Mouse (Mus musculus) MEL (cell line): ENCODE data around the gene Atp23. TPM values are rescaled to one million over a fixed set of nuclear protein-coding genes. Genes with fewer than 3 reads are reported as not detected.

Experiments
- DNase-seq: peaks from one replicate; pipeline ENCODE4 v3.0.0; 2011; ENCODE audit warnings: low read depth, low spot score
- H3K27ac ChIP-seq: 2 replicates; pipeline ENCODE4 v1.5.1; 2012; ENCODE audit warnings: low read depth, mild to moderate bottlenecking, control low read depth, low read length, moderate library complexity; ENCODE audit not compliant: control insufficient read depth
- H3K27me3 ChIP-seq, 2 experiments: fragments of 150-350 bp in 1 of 2; sonication (generic) in 1 of 2; 2 replicates each; pipeline ENCODE4 v1.6.1; 2012; ENCODE audit warnings: low read length in 2 of 2, mild to moderate bottlenecking in 2 of 2, improper control_type of control experiment in 1 of 2, moderate library complexity in 1 of 2; ENCODE audit not compliant: insufficient read depth in 2 of 2, control insufficient read depth in 1 of 2
- H3K36me3 ChIP-seq, 2 experiments: 2 replicates each; pipeline ENCODE4 v1.6.1; 2012 to 2014; ENCODE audit warnings: low read length in 2 of 2, improper control_type of control experiment in 1 of 2, inconsistent platforms in 1 of 2, mild to moderate bottlenecking in 1 of 2; ENCODE audit not compliant: insufficient read depth in 2 of 2, control insufficient read depth in 1 of 2
- H3K4me1 ChIP-seq, 2 experiments: fragments of 150-350 bp in 1 of 2; sonication (generic) in 1 of 2; 2 replicates each; pipeline ENCODE4 v1.6.1; 2012; ENCODE audit warnings: low read length in 2 of 2, improper control_type of control experiment in 1 of 2, mild to moderate bottlenecking in 1 of 2; ENCODE audit not compliant: insufficient read depth in 2 of 2, control insufficient read depth in 1 of 2
- H3K4me3 ChIP-seq, 2 experiments: fragments of 150-350 bp in 1 of 2; sonication (generic) in 1 of 2; 2 replicates each; pipeline ENCODE4 v1.5.1; 2012; ENCODE audit warnings: low read depth in 2 of 2, low read length in 2 of 2, mild to moderate bottlenecking in 2 of 2, moderate library complexity in 2 of 2, control low read depth in 1 of 2, improper control_type of control experiment in 1 of 2; ENCODE audit not compliant: control insufficient read depth in 1 of 2, insufficient read depth in 1 of 2
- H3K79me2 ChIP-seq: 2 replicates; pipeline ENCODE4 v1.6.1; 2012; ENCODE audit warnings: mild to moderate bottlenecking, low read length, moderate library complexity; ENCODE audit not compliant: control insufficient read depth, poor library complexity, insufficient read depth
- H3K9ac ChIP-seq: 2 replicates; pipeline ENCODE4 v1.6.1; 2012; ENCODE audit warnings: low read depth, mild to moderate bottlenecking, control low read depth, low read length, moderate library complexity; ENCODE audit not compliant: control insufficient read depth, poor library complexity, severe bottlenecking
- H3K9me3 ChIP-seq: fragments of 150-350 bp; sonication (generic); replicated peaks from 2 replicates; pipeline ENCODE4 v1.6.1; 2012; ENCODE audit warnings: mild to moderate bottlenecking, low read length, improper control_type of control experiment, moderate library complexity; ENCODE audit not compliant: insufficient read depth
- E2F4 ChIP-seq: IDR thresholded peaks from 2 replicates; pipeline ENCODE4 v1.6.1; 2011; ENCODE audit warnings: low read depth, low read length, improper control_type of control experiment, borderline replicate concordance
- EP300 ChIP-seq, 2 experiments: IDR thresholded peaks; 2 replicates each; pipeline ENCODE4 v1.6.1; 2011; ENCODE audit warnings: improper control_type of control experiment in 2 of 2, low read length in 2 of 2, low read depth in 1 of 2, mild to moderate bottlenecking in 1 of 2
- ETS1 ChIP-seq: IDR thresholded peaks from 2 replicates; pipeline ENCODE4 v1.6.1; 2012; ENCODE audit warnings: low read depth, mild to moderate bottlenecking, inconsistent platforms, low read length, improper control_type of control experiment, moderate library complexity
- GABPA ChIP-seq: IDR thresholded peaks from 2 replicates; pipeline ENCODE4 v1.6.1; 2012; ENCODE audit warnings: low read depth, mild to moderate bottlenecking, inconsistent platforms, low read length, improper control_type of control experiment, moderate library complexity
- GATA1 ChIP-seq: IDR thresholded peaks from 2 replicates; pipeline ENCODE4 v1.6.1; 2011; ENCODE audit warnings: low read depth, low read length, improper control_type of control experiment
- JUND ChIP-seq: IDR thresholded peaks from 2 replicates; pipeline ENCODE4 v1.6.1; 2011; ENCODE audit warnings: low read depth, mild to moderate bottlenecking, improper control_type of control experiment, low read length
- KAT2A ChIP-seq: conservative IDR thresholded peaks from 2 replicates; pipeline ENCODE4 v1.6.1; 2012; ENCODE audit warnings: low read depth, low read length, improper control_type of control experiment, inconsistent platforms
- MAX ChIP-seq: IDR thresholded peaks from 2 replicates; pipeline ENCODE4 v1.6.1; 2011; ENCODE audit warnings: low read length, improper control_type of control experiment
- MAZ ChIP-seq: IDR thresholded peaks from 2 replicates; pipeline ENCODE4 v1.6.1; 2012; ENCODE audit warnings: low read depth, mild to moderate bottlenecking, inconsistent platforms, low read length, improper control_type of control experiment
- MYB ChIP-seq: IDR thresholded peaks from 2 replicates; pipeline ENCODE4 v1.6.1; 2011; ENCODE audit warnings: mild to moderate bottlenecking, low read depth, low read length, improper control_type of control experiment
- MYC ChIP-seq: IDR thresholded peaks from 2 replicates; pipeline ENCODE4 v1.6.1; 2011; ENCODE audit warnings: low read depth, mild to moderate bottlenecking, low read length, improper control_type of control experiment, moderate library complexity
- NELFE ChIP-seq: IDR thresholded peaks from 2 replicates; pipeline ENCODE4 v1.6.1; 2011; ENCODE audit warnings: low read depth, low read length, improper control_type of control experiment
- NRF1 ChIP-seq: IDR thresholded peaks from 2 replicates; pipeline ENCODE4 v1.6.1; 2014; ENCODE audit warnings: low read depth, mild to moderate bottlenecking, inconsistent platforms, low read length, improper control_type of control experiment, moderate library complexity; ENCODE audit not compliant: poor library complexity, insufficient read depth, severe bottlenecking
- POLR2AphosphoS2 ChIP-seq: IDR thresholded peaks from 2 replicates; pipeline ENCODE4 v1.6.1; 2011; ENCODE audit warnings: low read length, improper control_type of control experiment
- RCOR1 ChIP-seq: IDR thresholded peaks from 2 replicates; pipeline ENCODE4 v1.6.1; 2012; ENCODE audit warnings: low read depth, mild to moderate bottlenecking, inconsistent platforms, low read length, improper control_type of control experiment
- SIN3A ChIP-seq: IDR thresholded peaks from 2 replicates; pipeline ENCODE4 v1.6.1; 2012; ENCODE audit warnings: low read length, improper control_type of control experiment, inconsistent platforms
- SMC3 ChIP-seq: IDR thresholded peaks from 2 replicates; pipeline ENCODE4 v1.6.1; 2011; ENCODE audit warnings: low read depth, low read length, improper control_type of control experiment
- TCF12 ChIP-seq: IDR thresholded peaks from 2 replicates; pipeline ENCODE4 v1.6.1; 2014; ENCODE audit warnings: low read depth, mild to moderate bottlenecking, inconsistent platforms, low read length, improper control_type of control experiment, moderate library complexity
- ZC3H11A ChIP-seq: IDR thresholded peaks from 2 replicates; pipeline ENCODE4 v1.6.1; 2012; ENCODE audit warnings: low read depth, mild to moderate bottlenecking, inconsistent platforms, low read length, improper control_type of control experiment
- ZMIZ1 ChIP-seq: IDR thresholded peaks from 2 replicates; pipeline ENCODE4 v1.6.1; 2012; ENCODE audit warnings: low read depth, mild to moderate bottlenecking, inconsistent platforms, low read length, improper control_type of control experiment, moderate library complexity
- polyA plus RNA-seq, 2 experiments: library from polyadenylated mRNA; stranded (reverse) in 1 of 2; unstranded in 1 of 2; fragments of >175 nt in 1 of 2; fragments of >200 nt in 1 of 2; gene quantifications; 2 replicates each; pipeline versions ENCODE4 v1.2.1 to v1.2.4; 2012; ENCODE audit warnings: low replicate concordance in 2 of 2, low read depth in 1 of 2; ENCODE audit not compliant: insufficient read length in 2 of 2, insufficient read depth in 1 of 2, missing spikeins in 1 of 2
- total RNA-seq: library from RNA; depleted of rRNA; stranded (reverse); fragments of 300-350 nt; gene quantifications from 2 replicates; pipeline ENCODE4 v1.2.3, GENCODE M21; 2012

Atp23 gene
- total and polyA plus RNA-seq, 3 experiments = 23.0 to 26.1 TPM; not detected in 1

DNA sequence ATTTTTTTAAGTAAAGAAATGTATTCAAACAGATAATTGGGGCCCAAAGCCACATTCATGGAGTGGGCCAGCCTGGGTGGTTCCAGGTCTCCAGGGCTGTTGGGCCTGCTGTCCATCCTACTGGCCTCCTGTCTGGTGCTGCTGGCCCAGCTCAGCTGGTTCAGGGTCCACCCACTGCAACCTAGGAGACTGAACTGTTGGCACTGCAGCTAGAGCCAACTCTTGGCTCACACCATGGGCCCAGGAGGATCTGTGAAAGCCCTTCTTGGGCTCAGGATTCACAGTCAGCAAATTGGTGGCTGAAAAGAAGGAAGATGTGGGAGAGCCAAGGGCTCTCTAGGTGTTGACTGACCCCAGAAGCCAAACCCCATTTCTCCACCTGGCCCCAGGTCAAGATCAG lies 24.2 kb upstream of the Atp23 start:
- Histone ChIP-seq H3K36me3 (no peaks in the 10 kb centered on the region), H3K79me2 (no peaks in the 10 kb centered on the region), H3K4me3 (no peak overlapping the region), H3K4me1 (no peaks in the 10 kb centered on the region), H3K9me3 (no peaks in the 10 kb centered on the region), H3K9ac (no peak overlapping the region), H3K27ac (no peak overlapping the region), H3K27me3 (peaks cover 0 to 2% of the 10 kb centered on the region in 2 experiments; a peak in 2 of 4 replicates)
- TF ChIP-seq ETS1 (no peak), NRF1 (no peak), SMC3 (no peak)
- DNase-seq = no peak

DNA sequence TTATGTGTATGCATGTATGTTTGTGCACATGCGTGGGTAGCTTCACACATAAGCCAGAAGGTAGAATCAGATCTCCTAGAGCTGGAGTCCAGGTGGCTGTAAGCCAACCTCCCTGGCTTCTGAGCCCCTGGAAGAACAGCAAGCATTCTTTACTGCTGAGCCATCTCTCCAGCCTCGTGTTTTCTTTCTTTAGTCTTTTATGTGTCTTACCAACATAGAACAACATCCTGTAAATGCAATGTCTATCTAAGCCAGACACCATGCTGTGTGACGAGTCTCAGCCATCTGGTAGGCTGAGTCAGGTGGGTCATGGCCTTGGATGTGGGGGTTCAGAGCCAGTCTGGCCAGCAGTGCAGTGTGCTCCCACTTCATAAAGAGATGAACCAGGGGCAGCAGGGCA lies 22.9 kb upstream of the Atp23 start:
- H3K9ac ChIP-seq = no peak overlapping the region
- TF ChIP-seq MAX (no peak), TCF12 (no peak), RCOR1 (no peak), MYB (no peak), MAZ (no peak), ZC3H11A (no peak), E2F4 (no peak), KAT2A (no peak), SIN3A (no peak), ZMIZ1 (no peak), NRF1 (no peak), NELFE (no peak), JUND (no peak), EP300 (IDR thresholded peaks at IDR 0.05; ENCODE audit: low read depth in 1 of 2, low read length in 2 of 2) (no peak), SMC3 (no peak), POLR2AphosphoS2 (no peak), MYC (no peak), GATA1 (no peak), GABPA (no peak)
- H3K4me1 ChIP-seq = no peaks in the 10 kb centered on the region
- no peak overlapping the region for H3K27ac ChIP-seq
- no peaks in the 10 kb centered on the region for H3K79me2 ChIP-seq
- H3K9me3 ChIP-seq = no peaks in the 10 kb centered on the region
- H3K36me3 ChIP-seq = no peaks in the 10 kb centered on the region
- H3K4me3 ChIP-seq = no peak overlapping the region
- no peak for DNase-seq
- H3K27me3 ChIP-seq = peaks cover 0 to 2% of the 10 kb centered on the region in 2 experiments; a peak in 2 of 4 replicates
